Mouse (Mus musculus): ENCODE data around the gene Slc38a11. TPM values are rescaled to one million over a fixed set of nuclear protein-coding genes. Genes with fewer than 3 reads are reported as not detected.

Gene Slc38a11
- total RNA-seq, 2 experiments from 2014 or later = 2.6 to 3.5 TPM

Small RNAs within 50 kb of the gene (microRNA-seq; reads per million reads assigned to microRNA genes)
- gene Mir6337 = 0 reads per million in 2 experiments

Other genes starting within 250 kb of the Slc38a11 start
- gene Cobll1, start 124.6 kb downstream of the Slc38a11 start, total RNA-seq (2021) = 10 to 100 TPM; 10.6 to 12.1 TPM
- 10 to 100 TPM; 54.0 to 54.3 TPM for gene Scn3a, start 203.6 kb upstream of the Slc38a11 start, total RNA-seq (2021)

All from layer of hippocampus, postnatal 10 days (tissue).